Mouse (Mus musculus): ENCODE measurements at regions not wholly inside any gene's neighbourhood (a gene's known extent, or its start where the extent isn't known, plus 50 kb on each side); places are given as distances from the start of the nearest gene placed in this dataset.
A peak's percentile ranks its signal among the peaks of the same experiment; 100 is the strongest.

DNA sequence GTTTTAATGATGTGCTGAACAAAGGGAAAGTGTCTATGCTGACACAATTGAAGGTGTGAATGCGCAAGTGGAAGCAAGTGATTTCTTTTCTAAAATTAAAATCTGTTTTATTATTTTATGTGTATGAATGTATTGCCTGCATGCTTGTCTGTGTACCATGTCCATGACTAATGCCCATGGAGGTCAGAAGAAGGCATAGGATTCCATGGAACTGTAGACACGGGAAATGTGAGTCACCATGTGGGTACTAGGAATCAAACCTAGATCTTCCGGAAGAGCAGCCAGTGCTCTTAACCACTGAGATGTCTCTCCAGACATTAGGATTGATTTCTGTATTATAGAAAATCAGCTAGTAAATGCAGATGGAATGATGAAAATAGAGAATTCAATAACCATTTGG lies 134.9 kb upstream of the Pgrmc2 start:
- DNase-seq: no peak

DNA sequence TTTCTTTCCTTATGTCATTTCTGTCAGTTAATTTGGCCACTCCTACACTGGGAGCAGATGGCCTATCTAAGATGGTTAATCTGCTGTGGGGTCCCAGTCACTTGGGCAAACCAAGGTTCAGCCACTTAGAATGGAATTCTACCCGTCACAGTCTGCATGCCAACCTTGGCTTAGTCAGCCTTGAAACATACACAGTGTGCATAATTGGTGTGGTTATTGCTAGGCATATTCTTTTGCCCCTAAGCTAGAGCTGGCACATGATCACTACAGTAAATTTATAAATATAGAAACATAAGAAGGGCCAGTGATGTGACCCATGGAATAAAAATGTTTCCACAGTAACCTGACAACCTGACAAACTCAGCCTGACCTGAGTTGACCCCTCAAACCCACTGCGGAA lies 130.7 kb upstream of the Pgrmc2 start:
- DNase-seq: no peak

GRCm38 (mm10) chr3:41210333-41210732 lies 127.5 kb upstream of the Pgrmc2 start:
- DNase-seq: no peak

DNA sequence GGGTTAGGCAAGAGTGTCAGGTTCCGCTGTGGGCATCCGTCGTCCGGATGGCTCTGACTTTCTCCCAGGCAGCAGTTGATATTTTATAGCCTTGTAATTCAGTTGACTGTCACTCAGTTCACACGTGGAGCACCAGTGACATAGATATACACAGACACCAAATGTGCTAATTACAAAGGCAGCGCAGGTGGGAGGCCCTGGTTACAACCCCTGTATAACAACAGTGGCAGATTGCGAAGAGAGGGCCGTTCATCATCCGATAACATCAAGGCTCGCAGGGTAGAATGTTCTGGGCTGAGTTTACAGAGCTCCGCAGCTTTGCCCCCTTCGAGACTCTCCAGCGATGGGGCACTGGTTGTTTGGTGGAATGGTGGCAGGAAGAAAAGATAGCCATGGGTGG lies 120.0 kb upstream of the Pgrmc2 start:
- no peak for DNase-seq

GRCm38 (mm10) chr3:41201782-41202181 lies 118.9 kb upstream of the Pgrmc2 start:
- peak in 1 of 2 experiments; percentile 34 for DNase-seq

- no peak for DNase-seq
Observed at GRCm38 (mm10) chr3:41200026-41200425, 117.2 kb upstream of the Pgrmc2 start.

- no peak for DNase-seq
Observed at GRCm38 (mm10) chr3:41198216-41198976, 115.5 kb upstream of the Pgrmc2 start.

GRCm38 (mm10) chr3:41195113-41195975 lies 112.5 kb upstream of the Pgrmc2 start:
- DNase-seq: peak; percentile 84 to 92

DNA sequence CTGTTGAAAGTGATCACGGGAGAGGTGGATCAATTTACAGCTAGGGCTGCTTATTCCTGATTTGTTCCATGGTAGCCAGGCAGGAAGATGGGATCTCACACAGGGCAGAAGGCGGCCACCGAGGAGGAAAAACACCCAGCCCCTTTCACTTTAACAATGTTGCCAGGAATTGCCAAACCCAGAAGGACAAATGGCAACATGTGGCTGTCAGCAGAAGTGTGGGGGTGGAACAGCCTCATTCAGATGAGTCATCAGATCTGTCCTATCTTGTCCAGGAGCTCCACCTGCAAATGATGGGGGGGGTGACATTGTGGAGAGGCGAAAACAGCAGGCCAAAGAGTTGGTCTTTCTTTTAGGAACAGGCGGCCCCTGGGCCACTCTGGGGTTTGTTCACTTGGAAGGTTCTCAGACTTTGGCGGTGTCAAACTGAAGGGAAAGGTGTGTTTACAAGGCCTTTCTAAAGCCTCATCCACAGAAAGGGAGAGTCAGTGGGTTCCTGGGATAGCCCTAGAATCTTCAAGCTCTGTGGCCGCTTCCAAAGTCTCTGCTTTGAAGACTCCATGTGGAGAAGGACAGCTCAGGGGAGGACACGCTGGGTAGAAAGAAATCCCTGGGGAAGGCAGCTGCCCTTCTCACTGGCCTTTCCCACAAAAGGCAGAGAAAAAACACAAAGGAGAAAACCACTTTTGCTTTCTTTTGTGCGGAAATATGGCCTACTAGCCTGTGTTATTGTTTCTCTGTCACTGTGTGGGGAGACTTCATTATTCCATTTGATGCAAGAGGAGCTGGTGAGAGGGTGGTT lies 111.7 kb upstream of the Pgrmc2 start:
- no peak for DNase-seq

DNA sequence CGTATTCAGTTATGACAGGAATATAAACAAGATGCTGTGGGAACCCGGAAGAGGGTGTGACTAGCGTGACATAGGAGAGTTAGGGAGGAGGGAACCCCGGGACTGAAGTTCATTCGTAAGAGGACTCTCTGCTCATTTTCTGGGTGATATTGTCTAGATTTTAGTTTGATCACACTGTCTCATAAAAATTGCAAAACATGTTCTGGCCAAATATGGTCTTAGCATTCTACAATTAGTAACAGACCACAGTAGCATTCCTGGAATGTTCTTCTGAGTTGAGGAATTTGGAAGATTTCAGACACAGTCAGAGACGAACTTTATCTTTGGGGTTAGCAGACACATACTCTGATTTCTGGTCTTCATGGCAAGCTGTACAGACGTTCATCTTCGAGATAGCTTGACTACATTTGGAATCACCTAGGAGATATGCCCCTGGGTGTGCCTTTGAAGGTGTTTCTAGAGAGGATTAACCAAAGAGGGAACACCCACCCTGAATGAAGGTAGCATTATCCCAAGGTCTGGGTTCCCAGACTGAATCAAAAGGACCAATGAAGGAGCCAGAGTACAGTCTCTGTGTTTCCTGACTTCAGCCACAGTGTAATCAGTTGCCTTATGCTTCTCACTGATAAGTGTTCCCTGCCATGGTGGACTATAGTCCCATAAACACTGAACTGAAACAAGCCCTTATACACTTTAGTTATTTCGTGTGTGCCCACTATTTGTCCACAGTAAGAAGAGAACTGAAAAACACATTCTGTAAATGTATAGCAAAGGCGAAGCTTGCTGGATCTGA lies 102.7 kb upstream of the Pgrmc2 start:
- no peak for DNase-seq

- no peak for DNase-seq
Observed at GRCm38 (mm10) chr3:41184375-41184774, 101.5 kb upstream of the Pgrmc2 start.

DNA sequence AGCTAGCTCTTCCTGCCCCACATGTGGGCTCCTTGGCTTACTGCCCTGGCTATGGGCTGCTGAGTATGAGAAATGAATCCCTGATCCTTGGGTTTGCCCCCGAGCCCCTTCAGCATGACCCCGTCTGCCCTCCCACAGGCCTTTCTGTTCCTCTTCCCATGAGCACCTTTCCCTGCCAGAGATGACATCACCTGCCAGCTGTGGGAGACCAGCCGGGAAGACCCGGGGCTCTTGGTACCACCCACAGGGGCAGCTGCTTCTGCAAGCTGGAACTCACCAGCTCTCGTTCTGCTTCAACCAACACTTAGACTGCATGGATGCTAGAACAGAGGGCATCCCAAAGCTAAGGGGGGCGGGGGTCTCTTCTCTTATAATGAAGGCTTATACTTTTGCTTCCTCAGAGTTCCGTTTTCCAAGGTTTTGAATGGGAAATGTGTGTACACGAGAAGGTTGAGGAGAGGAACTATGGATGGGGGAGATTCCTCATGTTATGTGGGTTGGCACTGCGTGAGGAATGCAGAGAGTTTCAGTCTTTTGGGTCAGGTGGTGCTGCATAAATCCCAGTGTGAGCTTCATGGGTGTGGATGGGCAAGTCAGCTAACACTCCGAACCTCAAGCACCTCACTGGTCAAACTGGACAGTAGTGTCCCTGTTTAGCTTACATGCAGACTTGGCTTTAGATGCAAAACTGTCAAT lies 100.2 kb upstream of the Pgrmc2 start:
- DNase-seq: no peak

DNA sequence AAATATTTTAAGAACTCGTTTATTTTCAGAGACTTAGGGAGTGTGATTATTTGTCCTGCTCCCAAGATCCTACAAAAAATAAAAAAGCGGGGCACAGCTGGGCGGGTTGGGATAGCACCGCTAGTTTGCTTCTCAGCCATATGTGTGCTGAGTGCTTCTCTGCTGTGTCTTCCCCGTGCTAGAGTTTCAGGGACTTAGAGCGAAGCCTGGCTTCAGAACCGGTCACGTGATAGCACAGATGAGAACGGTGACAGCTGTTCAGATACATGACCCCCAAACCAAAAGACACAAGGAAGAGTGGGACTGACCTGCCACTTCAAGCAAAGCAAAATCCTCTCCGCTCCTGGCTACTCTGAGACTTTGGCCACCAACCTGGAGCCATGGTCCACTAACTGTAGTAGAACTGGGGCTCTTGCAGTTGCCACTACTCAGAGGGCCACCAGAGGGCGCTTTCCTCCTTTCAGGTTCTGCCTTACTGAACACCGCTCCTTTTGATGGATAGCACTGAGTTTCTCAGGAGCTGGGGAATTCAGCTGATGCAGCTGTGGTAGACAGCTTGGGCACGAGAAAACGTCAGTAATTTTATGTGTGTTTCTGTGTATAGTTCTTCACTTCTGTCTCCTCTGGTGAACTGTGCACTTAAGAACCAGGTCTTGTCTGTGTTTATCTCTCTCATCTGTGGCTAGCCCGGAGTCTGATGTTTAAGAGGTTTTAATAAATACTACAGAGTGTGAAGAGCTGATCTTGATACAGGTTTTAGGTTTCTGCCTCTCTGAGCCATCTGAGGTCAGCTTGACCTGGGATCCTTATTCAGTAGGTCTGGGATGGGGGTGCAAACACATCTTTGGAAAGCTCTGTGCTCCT lies 99.4 kb upstream of the Pgrmc2 start:
- peak; percentile 89 to 90 for DNase-seq

GRCm38 (mm10) chr3:41181438-41181837 lies 98.6 kb upstream of the Pgrmc2 start:
- no peak for DNase-seq

DNA sequence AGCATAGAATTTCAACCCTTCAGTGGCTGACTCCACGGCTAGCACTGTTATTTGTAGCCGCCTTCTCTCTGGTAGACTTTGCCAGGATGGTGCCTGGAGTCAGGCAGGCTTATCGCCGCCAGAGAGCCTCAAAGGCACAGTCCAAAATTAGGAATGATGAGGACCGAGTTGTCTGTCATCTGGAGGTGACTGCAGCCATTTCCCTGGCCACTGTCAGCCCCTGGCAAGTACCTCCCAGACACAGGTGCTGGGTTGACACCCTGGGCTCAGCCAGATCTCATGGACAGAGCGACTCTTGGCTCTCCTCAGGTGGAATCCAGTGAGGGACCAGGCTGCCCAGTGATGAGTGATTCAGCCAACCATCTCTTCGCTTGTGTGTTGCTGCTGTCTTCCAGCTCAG lies 98.1 kb upstream of the Pgrmc2 start:
- DNase-seq: no peak

DNA sequence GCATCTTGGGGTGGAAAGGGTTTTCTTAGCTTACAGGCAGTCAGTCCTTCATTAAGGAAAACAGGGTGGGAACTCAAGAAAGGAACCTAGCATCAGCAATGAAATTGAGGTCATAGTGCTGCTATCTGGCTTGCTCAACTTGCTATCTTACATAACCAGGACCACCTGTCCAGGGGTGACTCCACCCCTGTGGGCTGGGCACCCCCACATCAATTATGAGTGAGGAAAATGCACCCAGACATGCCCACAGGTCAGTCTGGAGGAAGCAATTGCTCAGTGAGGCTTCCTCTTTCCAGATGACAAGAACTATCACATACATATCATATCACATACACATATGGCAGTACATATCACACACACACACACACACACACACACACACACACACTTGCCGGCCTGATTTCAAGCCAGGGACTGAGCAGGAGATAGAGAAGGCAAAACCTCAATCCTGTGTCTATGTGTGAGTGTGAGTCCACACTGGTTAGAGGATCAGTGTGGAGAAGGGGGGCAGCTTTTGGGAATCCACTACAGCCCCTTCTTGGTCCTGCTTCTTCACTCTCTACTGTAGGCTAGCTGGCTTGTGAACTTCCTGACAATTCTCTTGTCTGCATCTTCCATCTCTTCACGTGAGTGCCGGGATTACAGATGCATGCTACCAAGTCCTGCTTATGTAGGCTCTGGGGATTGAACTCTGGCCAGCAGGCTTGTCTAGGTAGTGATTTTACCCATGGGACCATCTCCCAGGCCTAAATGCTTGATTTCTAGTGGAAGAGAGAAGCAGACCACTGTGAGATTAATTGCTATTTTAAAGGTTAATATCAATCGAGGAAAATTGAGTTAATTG lies 96.4 kb upstream of the Pgrmc2 start:
- no peak for DNase-seq

- DNase-seq: no peak
Observed at GRCm38 (mm10) chr3:41177124-41177523, 94.3 kb upstream of the Pgrmc2 start.

DNA sequence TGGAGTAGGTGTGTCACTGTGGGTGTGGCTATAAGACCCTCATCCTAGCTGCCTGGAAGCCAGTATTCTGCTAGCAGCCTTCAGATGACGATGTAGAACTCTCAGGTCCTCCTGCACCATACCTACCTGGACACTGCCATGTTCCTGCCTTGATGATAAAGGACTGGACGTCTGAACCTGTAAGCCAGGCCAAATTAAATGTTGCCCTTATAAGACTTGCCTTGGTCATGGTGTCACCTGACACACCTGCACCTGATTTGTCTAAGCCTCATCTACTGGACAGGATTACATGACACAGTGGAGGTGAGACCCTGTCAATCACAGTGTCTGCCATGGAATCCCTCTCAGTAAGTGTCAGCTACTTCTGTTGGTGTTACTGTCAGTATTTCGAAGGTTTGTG lies 92.5 kb upstream of the Pgrmc2 start:
- no peak for DNase-seq

DNA sequence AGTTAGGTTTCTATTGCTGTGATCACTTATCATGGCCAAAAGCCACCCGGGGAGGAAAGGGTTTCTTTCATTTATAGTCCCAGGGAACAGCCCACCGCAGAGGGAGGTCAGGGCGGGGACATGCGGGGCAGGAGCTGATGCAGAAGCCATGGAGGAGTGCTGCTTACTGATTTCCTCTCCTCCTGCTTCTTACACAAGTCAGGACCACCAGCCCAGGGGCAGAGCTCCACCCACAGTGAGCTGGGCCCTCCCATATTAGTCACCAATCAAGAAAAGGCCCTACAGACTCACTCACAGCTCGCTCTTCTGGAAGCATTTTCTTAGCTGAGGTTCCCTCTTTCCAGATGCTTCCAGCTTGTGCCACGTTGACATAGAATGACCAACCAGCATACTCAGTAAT lies 90.7 kb upstream of the Pgrmc2 start:
- no peak for DNase-seq
